Mouse (Mus musculus) forebrain, embryonic 11.5 days (tissue): ENCODE data around the gene Adamts16. TPM values are rescaled to one million over a fixed set of nuclear protein-coding genes. Genes with fewer than 3 reads are reported as not detected.

ENCODE experiments used
- ATAC-seq: fragments of 200-750 bp; cut with Nextera tagmentation; replicated peaks from 2 replicates; pipeline ENCODE4 v1.8.0; 2017; ENCODE audit warnings: moderate TSS enrichment; ENCODE audit not compliant: low FRiP score
- DNase-seq: peaks from one replicate; pipeline ENCODE4 v3.0.0-alpha.2; 2017; ENCODE audit warnings: low spot score
- H3K27ac ChIP-seq: fragments of 300-500 bp; sonication (generic); 2 replicates; pipeline ENCODE4 v1.5.1; 2014; ENCODE audit warnings: low read depth, low read length
- H3K27me3 ChIP-seq: fragments of 300-500 bp; sonication (generic); 2 replicates; pipeline ENCODE4 v1.6.1; 2014; ENCODE audit warnings: mild to moderate bottlenecking, low read length, mixed read lengths; ENCODE audit not compliant: control insufficient read depth, insufficient read depth
- H3K36me3 ChIP-seq: fragments of 300-500 bp; sonication (generic); 2 replicates; pipeline ENCODE4 v1.6.1; 2014; ENCODE audit warnings: mild to moderate bottlenecking, low read length, moderate library complexity, mixed read lengths; ENCODE audit not compliant: control insufficient read depth, insufficient read depth
- H3K4me1 ChIP-seq: fragments of 300-500 bp; sonication (generic); replicated peaks from 2 replicates; pipeline ENCODE4 v1.6.1; 2014; ENCODE audit warnings: low read length, mixed read lengths; ENCODE audit not compliant: control insufficient read depth, insufficient read depth
- H3K4me2 ChIP-seq: fragments of 300-500 bp; sonication (generic); 2 replicates; pipeline ENCODE4 v1.6.1; 2014; ENCODE audit warnings: low read depth, mild to moderate bottlenecking, low read length, moderate library complexity, mixed read lengths; ENCODE audit not compliant: severe bottlenecking
- H3K4me3 ChIP-seq: fragments of 300-500 bp; sonication (generic); 2 replicates; pipeline ENCODE4 v1.5.1; 2014; ENCODE audit warnings: low read depth, low read length
- H3K9ac ChIP-seq: fragments of 300-500 bp; sonication (generic); 2 replicates; pipeline ENCODE4 v1.6.1; 2014; ENCODE audit warnings: low read length
- H3K9me3 ChIP-seq: fragments of 300-500 bp; sonication (generic); 2 replicates; pipeline ENCODE4 v1.6.1; 2016; ENCODE audit warnings: low read length, mixed read lengths; ENCODE audit not compliant: control insufficient read depth
- WGBS: fragments of 180-500 bp; shearing (Covaris S2); extraction: QIAGEN DNeasy Blood & Tissue Kit; methylation state at CpG from one replicate; pipeline ENCODE4 v1.1.7; 2014; 5-methylcytosine and 5-hydroxymethylcytosine counted together
- polyA plus RNA-seq: library from polyadenylated mRNA; unstranded; fragments of >200 nt; fragmentation: Nextera tagmentation; extraction: Ambion mirVana; gene quantifications from 2 replicates; pipeline ENCODE4 v1.2.1, GENCODE M21; 2014

Adamts16 gene
- polyA plus RNA-seq, 1 experiment from 2014 or later = 0.11 TPM

DNA sequence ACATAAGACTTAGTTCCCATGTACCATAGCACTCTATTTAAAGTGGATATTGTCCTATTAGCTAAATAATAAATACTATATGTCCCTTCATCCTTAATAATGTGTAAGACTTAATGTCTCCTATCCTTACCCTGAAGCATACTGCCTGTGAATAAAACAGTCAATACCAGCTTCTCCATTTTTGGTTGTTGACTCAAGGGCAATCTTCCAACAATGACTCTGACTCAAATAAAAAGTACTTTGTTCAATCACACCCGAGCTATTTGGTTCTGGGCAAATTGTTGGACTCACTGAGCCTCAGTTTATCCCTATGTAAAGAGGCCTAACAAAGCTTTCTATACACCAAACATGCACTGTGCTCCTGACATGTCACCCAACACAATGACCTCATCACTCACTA is 51.8 kb downstream of the Adamts16 start:
- no peak for ATAC-seq
- 78% methylated on average over 1 of the region's 1 CpGs for WGBS
- DNase-seq = no peak

DNA sequence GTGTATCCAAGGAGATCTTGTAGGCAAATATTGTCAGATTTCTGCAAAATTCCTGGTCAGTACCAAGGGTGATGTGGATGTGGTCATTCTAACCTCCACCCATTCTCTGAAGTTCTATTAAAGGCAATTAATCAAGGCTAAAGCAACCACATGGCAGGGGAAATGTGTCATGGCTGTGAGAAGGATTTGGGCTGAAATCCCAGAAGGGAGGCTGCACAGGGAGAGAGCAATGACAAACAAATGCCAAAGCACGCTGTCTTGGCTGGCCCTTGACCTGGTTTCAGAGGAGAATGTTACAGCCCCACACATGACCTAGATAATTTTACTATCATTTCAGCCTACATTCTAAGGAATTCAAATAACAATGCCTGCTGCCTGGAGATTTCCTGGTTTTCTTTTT is 52.6 kb downstream of the Adamts16 start:
- no peaks in the 10 kb centered on the region for H3K36me3 ChIP-seq
- no peaks in the 10 kb centered on the region for H3K9me3 ChIP-seq
- 73% methylated on average over 1 of the region's 1 CpGs for WGBS
- no peak overlapping the region for H3K9ac ChIP-seq
- DNase-seq = no peak
- H3K27ac ChIP-seq = no peak overlapping the region
- no peak overlapping the region for H3K4me2 ChIP-seq
- no peaks in the 10 kb centered on the region for H3K4me1 ChIP-seq
- no peak overlapping the region for H3K4me3 ChIP-seq
- H3K27me3 ChIP-seq = no peaks in the 10 kb centered on the region
- no peak for ATAC-seq

More for the DNA sequence above, 51.8 kb downstream of the Adamts16 start:
- H3K27me3 ChIP-seq = no peaks in the 10 kb centered on the region
- H3K9me3 ChIP-seq = no peaks in the 10 kb centered on the region
- no peak overlapping the region for H3K9ac ChIP-seq
- no peak overlapping the region for H3K4me2 ChIP-seq
- H3K4me1 ChIP-seq = no peaks in the 10 kb centered on the region
- H3K4me3 ChIP-seq = no peak overlapping the region
- H3K36me3 ChIP-seq = no peaks in the 10 kb centered on the region
- H3K27ac ChIP-seq = no peak overlapping the region

DNA sequence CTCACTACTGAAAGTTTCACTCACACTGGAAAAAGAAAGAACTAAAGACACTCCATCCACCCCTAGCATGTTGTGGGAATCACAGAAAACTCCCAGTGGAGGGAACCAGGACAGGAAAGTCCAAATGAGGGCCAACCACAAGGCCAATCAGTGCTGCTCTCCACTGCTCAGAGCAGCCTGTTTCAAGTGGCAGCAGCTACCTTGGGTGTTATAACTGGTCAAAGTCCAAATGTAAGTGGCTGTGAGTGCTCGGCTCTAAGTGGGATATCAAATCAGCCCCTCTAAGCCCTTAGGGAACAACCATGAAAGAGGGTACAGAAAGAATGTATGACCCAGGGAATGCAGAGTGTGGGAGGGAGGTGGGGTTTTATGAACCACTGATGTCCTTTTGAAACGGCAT is 56.5 kb downstream of the Adamts16 start:
- no peaks in the 10 kb centered on the region for H3K4me1 ChIP-seq
- H3K27ac ChIP-seq = no peak overlapping the region
- no peaks in the 10 kb centered on the region for H3K27me3 ChIP-seq
- no peak overlapping the region for H3K4me2 ChIP-seq
- ATAC-seq = no peak
- H3K9ac ChIP-seq = no peak overlapping the region
- 93% methylated on average over 2 of the region's 2 CpGs for WGBS
- H3K36me3 ChIP-seq = no peaks in the 10 kb centered on the region
- no peaks in the 10 kb centered on the region for H3K9me3 ChIP-seq
- no peak for DNase-seq
- H3K4me3 ChIP-seq = no peak overlapping the region

DNA sequence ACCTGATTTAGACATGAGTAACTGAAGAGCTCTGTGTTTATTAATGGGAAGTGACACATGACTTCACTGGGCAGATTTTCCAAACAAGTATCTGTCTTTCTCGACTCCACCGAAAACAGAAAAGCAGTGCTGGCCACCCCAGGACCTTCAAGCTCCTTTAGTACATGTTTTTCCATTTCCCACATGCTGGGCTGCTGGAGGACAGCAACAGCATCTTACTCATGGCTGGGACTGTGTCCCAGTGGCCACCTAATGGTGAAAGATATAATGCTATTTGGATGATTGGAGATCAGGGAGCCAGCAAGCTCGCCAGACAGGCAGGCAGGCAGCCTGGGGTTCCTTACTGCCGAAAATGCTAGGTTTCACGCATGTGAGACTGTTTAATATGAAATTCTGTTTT is 57.5 kb downstream of the Adamts16 start:
- DNase-seq = no peak
- no peak overlapping the region for H3K4me2 ChIP-seq
- H3K4me1 ChIP-seq = no peaks in the 10 kb centered on the region
- no peaks in the 10 kb centered on the region for H3K9me3 ChIP-seq
- WGBS = 77% methylated on average over 5 of the region's 5 CpGs
- no peak overlapping the region for H3K4me3 ChIP-seq
- H3K27me3 ChIP-seq = no peaks in the 10 kb centered on the region
- H3K36me3 ChIP-seq = no peaks in the 10 kb centered on the region
- H3K9ac ChIP-seq = no peak overlapping the region
- H3K27ac ChIP-seq = no peak overlapping the region
- ATAC-seq = no peak

DNA sequence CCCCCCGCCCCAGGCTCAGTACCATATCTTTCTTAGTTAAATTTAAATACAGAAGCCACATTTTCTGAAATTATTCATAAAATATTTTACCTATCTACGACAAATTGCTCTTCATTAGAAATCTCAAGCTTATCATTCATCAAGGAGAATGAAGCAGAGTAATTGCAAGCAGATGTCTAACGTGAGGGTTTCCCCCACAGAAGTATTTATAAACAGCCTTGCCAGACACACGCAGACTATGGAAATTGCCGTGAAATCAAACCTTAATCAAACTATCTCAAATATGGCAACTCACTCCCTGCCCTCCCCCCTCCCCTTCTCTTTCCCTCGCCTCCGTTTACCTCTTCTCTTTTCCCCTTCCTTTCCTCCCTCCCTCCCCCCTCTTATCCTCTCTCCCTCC is 61.8 kb downstream of the Adamts16 start:
- no peak overlapping the region for H3K4me3 ChIP-seq
- H3K9me3 ChIP-seq = no peaks in the 10 kb centered on the region
- H3K36me3 ChIP-seq = no peaks in the 10 kb centered on the region
- no peak overlapping the region for H3K4me2 ChIP-seq
- no peaks in the 10 kb centered on the region for H3K4me1 ChIP-seq
- WGBS = 47% methylated on average over 7 of the region's 7 CpGs
- DNase-seq = no peak
- H3K27me3 ChIP-seq = no peaks in the 10 kb centered on the region
- no peak for ATAC-seq
- H3K9ac ChIP-seq = no peak overlapping the region
- H3K27ac ChIP-seq = no peak overlapping the region

DNA sequence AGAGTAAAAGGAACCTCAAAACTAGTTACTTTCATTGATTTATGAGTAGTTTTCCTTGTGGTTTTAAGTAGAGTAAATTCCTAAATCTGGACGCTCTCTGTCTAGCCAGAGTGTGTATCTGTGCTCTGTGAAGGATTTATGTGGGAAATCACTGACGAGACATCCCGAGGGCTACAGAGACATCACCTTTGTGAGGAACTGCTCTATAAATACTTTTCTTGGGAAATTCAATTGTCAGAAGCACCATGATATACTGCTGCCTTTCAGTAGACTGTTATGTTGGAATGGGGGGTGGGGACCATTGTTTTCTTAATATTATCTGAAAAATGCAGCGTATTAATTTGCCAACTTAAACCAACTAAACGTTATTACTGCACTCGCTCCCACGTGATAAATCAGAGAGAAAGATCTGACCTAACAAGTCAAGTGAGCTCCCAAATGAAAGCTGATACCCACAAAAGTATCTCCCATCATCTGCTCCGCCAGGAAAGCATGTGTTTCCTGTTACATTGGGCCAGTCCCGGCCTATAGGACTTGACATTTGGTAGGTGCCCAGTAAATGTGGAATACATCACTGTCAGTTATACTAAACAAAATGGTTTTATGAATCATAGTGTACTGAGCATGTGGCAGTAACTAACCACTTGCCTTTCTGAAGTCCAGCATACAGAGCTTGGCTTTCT is 62.6 kb downstream of the Adamts16 start:
- H3K9me3 ChIP-seq = no peaks in the 10 kb centered on the region
- ATAC-seq = no peak
- no peaks in the 10 kb centered on the region for H3K36me3 ChIP-seq
- H3K4me3 ChIP-seq = no peak overlapping the region
- 73% methylated on average over 9 of the region's 9 CpGs for WGBS
- H3K4me1 ChIP-seq = no peaks in the 10 kb centered on the region
- no peak for DNase-seq
- no peaks in the 10 kb centered on the region for H3K27me3 ChIP-seq
- H3K9ac ChIP-seq = no peak overlapping the region
- no peak overlapping the region for H3K4me2 ChIP-seq
- H3K27ac ChIP-seq = no peak overlapping the region

DNA sequence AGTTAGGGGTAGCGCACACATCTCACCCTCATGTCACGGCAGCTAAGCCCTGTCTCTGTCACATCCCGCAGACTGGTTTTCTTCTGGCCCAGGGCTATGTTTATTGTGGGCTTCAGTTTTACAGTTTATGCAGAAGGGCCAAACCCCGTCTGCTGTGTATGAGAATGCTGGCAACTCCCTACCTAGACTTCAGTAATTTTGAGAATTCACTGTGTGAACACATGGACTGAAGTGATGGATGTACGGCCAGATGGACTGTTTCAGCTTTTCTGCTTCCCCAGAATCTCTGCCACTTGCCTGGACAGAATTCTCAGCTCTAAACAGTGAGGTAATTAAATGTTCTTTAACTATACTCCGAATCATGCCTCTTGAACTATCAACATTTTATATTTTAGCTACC is 70.5 kb downstream of the Adamts16 start:
- Histone ChIP-seq H3K4me3 (no peak overlapping the region), H3K9ac (no peak overlapping the region), H3K36me3 (no peaks in the 10 kb centered on the region), H3K27ac (no peak overlapping the region), H3K27me3 (no peaks in the 10 kb centered on the region), H3K4me1 (no peaks in the 10 kb centered on the region), H3K9me3 (no peaks in the 10 kb centered on the region), H3K4me2 (no peak overlapping the region)
- ATAC-seq (no peak), DNase-seq (no peak)
- 93% methylated on average over 6 of the region's 6 CpGs for WGBS

DNA sequence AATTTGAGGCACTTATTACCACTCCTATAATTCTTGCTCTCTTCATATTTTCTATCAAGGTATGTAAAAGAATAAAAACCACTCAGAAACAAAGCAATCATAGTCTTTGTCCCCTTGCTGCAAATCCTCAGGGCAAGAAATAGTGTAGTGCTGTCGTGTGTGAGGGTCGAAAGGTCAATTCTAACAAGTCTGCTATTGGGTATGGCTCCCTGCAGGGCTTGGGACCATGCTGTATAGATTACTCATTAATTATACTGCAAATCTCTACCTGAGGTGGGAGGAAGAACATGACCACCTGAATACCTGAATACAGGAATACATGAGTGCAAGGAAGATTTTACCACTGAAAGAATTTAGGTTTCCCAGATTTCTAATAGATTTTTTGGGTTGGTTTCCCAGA is 72.5 kb downstream of the Adamts16 start:
- no peaks in the 10 kb centered on the region for H3K9me3 ChIP-seq
- no peaks in the 10 kb centered on the region for H3K36me3 ChIP-seq
- H3K9ac ChIP-seq = no peak overlapping the region
- no peak overlapping the region for H3K27ac ChIP-seq
- no peaks in the 10 kb centered on the region for H3K4me1 ChIP-seq
- no peak overlapping the region for H3K4me3 ChIP-seq
- no peaks in the 10 kb centered on the region for H3K27me3 ChIP-seq
- no peak for ATAC-seq
- 67% methylated on average over 2 of the region's 2 CpGs for WGBS
- no peak for DNase-seq
- H3K4me2 ChIP-seq = no peak overlapping the region

DNA sequence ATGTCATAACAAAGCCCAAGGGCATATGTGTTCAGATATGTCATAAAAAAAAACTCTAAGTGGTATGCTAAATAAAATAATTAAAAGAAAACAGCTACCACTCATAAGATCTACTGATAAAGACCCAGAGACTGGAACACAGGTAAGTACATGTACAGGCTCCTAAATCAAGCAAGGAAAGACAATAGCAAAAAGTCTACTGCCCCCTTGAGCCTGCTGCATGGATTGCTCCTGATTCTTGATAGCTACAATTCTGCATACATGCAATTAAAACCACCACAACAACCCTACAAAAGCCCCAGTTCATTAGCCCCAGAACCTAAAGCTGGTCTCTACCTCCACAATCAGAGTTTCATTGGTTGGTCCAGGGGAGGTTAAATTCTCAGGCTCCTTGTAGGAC is 74.1 kb downstream of the Adamts16 start:
- no peak for DNase-seq
- Histone ChIP-seq H3K4me2 (no peak overlapping the region), H3K27me3 (no peaks in the 10 kb centered on the region)

More for the DNA sequence above, 74.1 kb downstream of the Adamts16 start:
- no peaks in the 10 kb centered on the region for H3K36me3 ChIP-seq
- H3K9ac ChIP-seq = no peak overlapping the region
- no peak overlapping the region for H3K27ac ChIP-seq
- no peak for ATAC-seq
- no peaks in the 10 kb centered on the region for H3K9me3 ChIP-seq
- no peak overlapping the region for H3K4me3 ChIP-seq
- H3K4me1 ChIP-seq = no peaks in the 10 kb centered on the region
